Mouse (Mus musculus): ENCODE measurements around the gene Cramp1l.

- TF ChIP-seq CTCF (IDR thresholded peaks at IDR 0.05; ENCODE audit: low read depth, low read length): no peak
- no peak for TF ChIP-seq POLR2A (IDR thresholded peaks at IDR 0.05; ENCODE audit: insufficient read depth, low read length)
- TF ChIP-seq EP300 (IDR thresholded peaks at IDR 0.05; ENCODE audit: insufficient read depth, low read depth, low read length): no peak
Observed at GRCm38 (mm10) chr17:25047143-25047542, 31.6 kb upstream of the Cramp1l start.
